Mouse (Mus musculus): ENCODE data around the gene Chchd6.

GRCm38 (mm10) chr6:89606096-89606495 is 10.6 kb upstream of the Chchd6 start:
- TF ChIP-seq POLR2A (IDR thresholded peaks at IDR 0.05; ENCODE audit: extremely low read depth, insufficient read depth, low read length) (no peak), CTCF (IDR thresholded peaks at IDR 0.05; ENCODE audit: extremely low read depth, insufficient read depth, low read length) (no peak)
